Mouse (Mus musculus) CH12.LX (cell line): ENCODE measurements at regions not wholly inside any gene's neighbourhood (a gene's known extent, or its start where the extent isn't known, plus 50 kb on each side); places are given as distances from the start of the nearest gene placed in this dataset.

Source experiments
- DNase-seq: peaks from one replicate; pipeline ENCODE4 v3.0.0-alpha.2; 2013; ENCODE audit errors: extremely low read depth
- H3K27ac ChIP-seq: 2 replicates; pipeline ENCODE4 v1.5.1; 2012; ENCODE audit warnings: low read depth, mild to moderate bottlenecking, control low read depth, moderate library complexity; ENCODE audit not compliant: insufficient read depth
- H3K27me3 ChIP-seq: replicated peaks from 2 replicates; pipeline ENCODE3; 2012; ENCODE audit warnings: inconsistent platforms
- H3K36me3 ChIP-seq, 2 experiments: replicated peaks in 1 of 2; 2 replicates each; pipeline versions ENCODE3 to v1.6.1; 2012; ENCODE audit warnings: inconsistent platforms in 1 of 2, low read length in 1 of 2, mild to moderate bottlenecking in 1 of 2, mixed read lengths in 1 of 2, moderate library complexity in 1 of 2; ENCODE audit not compliant: control insufficient read depth in 1 of 2, insufficient read depth in 1 of 2
- H3K4me1 ChIP-seq, 2 experiments: 2 replicates each; pipeline ENCODE4 v1.6.1; 2012; ENCODE audit warnings: inconsistent platforms in 1 of 2, moderate library complexity in 1 of 2; ENCODE audit not compliant: insufficient read depth in 2 of 2, control insufficient read depth in 1 of 2
- H3K4me2 ChIP-seq: 2 replicates; pipeline ENCODE4 v1.6.1; 2012; ENCODE audit warnings: low read depth, mild to moderate bottlenecking, control low read depth; ENCODE audit not compliant: poor library complexity, insufficient read depth, severe bottlenecking
- H3K4me3 ChIP-seq, 3 experiments: fragments of 150-350 bp in 1 of 3; sonication (generic) in 1 of 3; replicated peaks in 1 of 3; 2 replicates each; pipeline versions ENCODE3 to v1.5.1; 2011 to 2012; ENCODE audit warnings: low read depth in 2 of 3, low read length in 2 of 3, mild to moderate bottlenecking in 2 of 3, moderate library complexity in 2 of 3, control low read depth in 1 of 3, improper control_type of control experiment in 1 of 3, inconsistent platforms in 1 of 3, mixed read lengths in 1 of 3; ENCODE audit not compliant: poor library complexity in 1 of 3
- H3K79me2 ChIP-seq: replicated peaks from 2 replicates; pipeline ENCODE4 v1.6.1; 2012; ENCODE audit warnings: mild to moderate bottlenecking, moderate library complexity; ENCODE audit not compliant: control insufficient read depth, poor library complexity, insufficient read depth, severe bottlenecking; ENCODE audit errors: extremely low read depth
- H3K9ac ChIP-seq: 2 replicates; pipeline ENCODE4 v1.6.1; 2012; ENCODE audit warnings: low read depth, mild to moderate bottlenecking, control low read depth, moderate library complexity; ENCODE audit not compliant: insufficient read depth
- H3K9me3 ChIP-seq: replicated peaks from 2 replicates; pipeline ENCODE3; 2012; ENCODE audit warnings: low read length, inconsistent platforms, mixed read lengths
- CHD1 ChIP-seq: IDR thresholded peaks from 2 replicates; pipeline ENCODE4 v1.6.1; 2012; ENCODE audit warnings: low read depth, low read length, improper control_type of control experiment, inconsistent platforms
- ELF1 ChIP-seq: IDR thresholded peaks from 2 replicates; pipeline ENCODE4 v1.6.1; 2014; ENCODE audit warnings: low read depth, mild to moderate bottlenecking, inconsistent platforms, low read length, improper control_type of control experiment
- EP300 ChIP-seq: IDR thresholded peaks from 2 replicates; pipeline ENCODE4 v1.6.1; 2011; ENCODE audit warnings: low read length, improper control_type of control experiment
- ETS1 ChIP-seq: conservative IDR thresholded peaks from 2 replicates; pipeline ENCODE4 v1.6.1; 2012; ENCODE audit warnings: low read depth, mild to moderate bottlenecking, inconsistent platforms, low read length, improper control_type of control experiment, moderate library complexity
- GABPA ChIP-seq: IDR thresholded peaks from 2 replicates; pipeline ENCODE4 v1.6.1; 2012; ENCODE audit warnings: low read depth, low read length, improper control_type of control experiment, inconsistent platforms; ENCODE audit not compliant: insufficient replicate concordance
- KAT2A ChIP-seq: IDR thresholded peaks from 2 replicates; pipeline ENCODE4 v1.6.1; 2012; ENCODE audit warnings: low read length, improper control_type of control experiment, inconsistent platforms; ENCODE audit not compliant: insufficient replicate concordance
- MEF2A ChIP-seq: IDR thresholded peaks from 2 replicates; pipeline ENCODE4 v1.6.1; 2014; ENCODE audit warnings: low read depth, mild to moderate bottlenecking, inconsistent platforms, low read length, improper control_type of control experiment, borderline replicate concordance
- MXI1 ChIP-seq: IDR thresholded peaks from 2 replicates; pipeline ENCODE4 v1.6.1; 2011; ENCODE audit warnings: mild to moderate bottlenecking, low read depth, low read length, improper control_type of control experiment
- MYC ChIP-seq: IDR thresholded peaks from 2 replicates; pipeline ENCODE4 v1.6.1; 2011; ENCODE audit warnings: low read depth, mild to moderate bottlenecking, improper control_type of control experiment, low read length
- NELFE ChIP-seq: IDR thresholded peaks from 2 replicates; pipeline ENCODE4 v1.6.1; 2011; ENCODE audit warnings: low read depth, low read length, improper control_type of control experiment
- NRF1 ChIP-seq: IDR thresholded peaks from 2 replicates; pipeline ENCODE4 v1.6.1; 2014; ENCODE audit warnings: low read depth, mild to moderate bottlenecking, inconsistent platforms, low read length, improper control_type of control experiment, moderate library complexity
- PAX5 ChIP-seq: IDR thresholded peaks from 2 replicates; pipeline ENCODE4 v1.6.1; 2012; ENCODE audit warnings: low read length, inconsistent platforms, mixed read lengths
- RAD21 ChIP-seq: IDR thresholded peaks from 2 replicates; pipeline ENCODE4 v1.6.1; 2011; ENCODE audit warnings: low read depth, mild to moderate bottlenecking, low read length, improper control_type of control experiment, moderate library complexity
- RCOR1 ChIP-seq: conservative IDR thresholded peaks from 2 replicates; pipeline ENCODE4 v1.6.1; 2012; ENCODE audit warnings: low read depth, mild to moderate bottlenecking, inconsistent platforms, low read length, improper control_type of control experiment
- SIN3A ChIP-seq: IDR thresholded peaks from 2 replicates; pipeline ENCODE4 v1.6.1; 2012; ENCODE audit warnings: low read length, improper control_type of control experiment, inconsistent platforms
- TCF12 ChIP-seq: IDR thresholded peaks from 2 replicates; pipeline ENCODE4 v1.6.1; 2014; ENCODE audit warnings: low read depth, mild to moderate bottlenecking, inconsistent platforms, low read length, improper control_type of control experiment
- USF2 ChIP-seq: conservative IDR thresholded peaks from 2 replicates; pipeline ENCODE4 v1.6.1; 2011; ENCODE audit warnings: low read depth, low read length, improper control_type of control experiment
- ZKSCAN1 ChIP-seq: IDR thresholded peaks from 2 replicates; pipeline ENCODE4 v1.6.1; 2012; ENCODE audit warnings: low read depth, inconsistent platforms, low read length, improper control_type of control experiment, borderline replicate concordance
- ZNF384 ChIP-seq: IDR thresholded peaks from 2 replicates; pipeline ENCODE4 v1.6.1; 2012; ENCODE audit warnings: low read depth, low read length, improper control_type of control experiment, inconsistent platforms
- dilution Hi-C: fragments of 300-500 bp; cut with MboI; formaldehyde crosslinking; loops from 2 replicates; pipeline ENCODE4 v1.14.3; 2020; ENCODE audit warnings: low sequenced_read_pairs; ENCODE audit not compliant: extremely low pct_unique_long_range_greater_than_20kb, extremely low pct_ligation_motif_present
- in situ Hi-C: fragments of 300-500 bp; cut with MboI; formaldehyde crosslinking; loops from 3 replicates; pipeline ENCODE4 v1.14.3; 2019; ENCODE audit warnings: low sequenced_read_pairs, low pct_ligation_motif_present, low pct_unique_long_range_greater_than_20kb, mixed read lengths

DNA sequence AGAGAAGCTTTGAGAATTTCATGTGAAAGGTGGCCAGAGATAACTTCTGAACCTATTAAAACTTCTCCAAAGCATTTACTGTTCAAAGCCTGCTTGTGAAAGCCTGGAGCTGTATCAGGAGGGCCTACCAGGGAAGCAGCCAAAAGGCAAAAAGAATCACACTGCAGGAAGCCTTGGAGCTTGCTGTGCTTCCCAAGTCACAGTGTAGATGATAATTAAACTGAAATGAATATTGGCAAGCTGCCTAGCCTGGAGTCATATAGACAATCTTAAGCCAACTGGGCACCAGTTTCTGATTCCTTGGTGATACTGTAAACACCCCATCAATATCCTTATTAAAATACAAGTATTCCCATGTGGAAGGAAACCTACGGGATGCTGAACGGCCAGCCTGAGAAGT, 84.4 kb downstream of the 4930544G11Rik start:
- Histone ChIP-seq H3K27me3 (no peaks in the 10 kb centered on the region), H3K27ac (no peak overlapping the region), H3K9ac (no peak overlapping the region), H3K4me2 (no peak overlapping the region), H3K4me1 (no peaks in the 10 kb centered on the region), H3K36me3 (no peaks in the 10 kb centered on the region), H3K9me3 (no peaks in the 10 kb centered on the region), H3K4me3 (no peak overlapping the region), H3K79me2 (no peaks in the 10 kb centered on the region)
- no peak for TF ChIP-seq CHD1
- no peak for TF ChIP-seq RCOR1
- no peak for TF ChIP-seq NELFE
- TF ChIP-seq ELF1: no peak
- TF ChIP-seq MXI1: no peak
- no peak for TF ChIP-seq MYC
- TF ChIP-seq ZKSCAN1: no peak
- TF ChIP-seq TCF12: no peak
- no peak for TF ChIP-seq RAD21
- no peak for TF ChIP-seq KAT2A
- TF ChIP-seq MEF2A: no peak
- no peak for TF ChIP-seq SIN3A
- TF ChIP-seq USF2: no peak
- no peak for TF ChIP-seq ETS1
- no peak for TF ChIP-seq GABPA
- DNase-seq: no peak
- in situ Hi-C loops (no loop called here), dilution Hi-C loops (no loop called here)

DNA sequence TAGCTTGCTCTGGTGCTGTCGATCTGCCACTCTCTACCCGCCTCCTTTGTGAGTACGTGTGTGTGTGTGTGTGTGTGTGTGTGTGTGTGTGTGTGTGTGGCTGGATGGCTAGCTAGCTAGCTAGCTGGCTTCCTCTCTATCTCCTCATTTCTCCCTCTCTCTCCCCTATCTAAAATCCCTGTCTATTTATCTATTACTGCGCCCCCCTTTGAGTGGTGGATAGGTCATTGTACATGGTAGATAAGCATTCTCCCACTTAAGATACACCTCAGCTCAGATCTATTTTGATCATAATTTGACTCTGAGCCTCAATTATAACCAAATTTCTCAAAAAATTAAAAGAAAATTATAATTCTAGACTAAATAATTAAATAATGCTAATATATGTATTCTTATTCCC, 99.4 kb downstream of the 4930544G11Rik start:
- no peak for DNase-seq
- Histone ChIP-seq H3K9ac (no peak overlapping the region), H3K27me3 (no peaks in the 10 kb centered on the region), H3K4me3 (no peak overlapping the region), H3K27ac (no peak overlapping the region), H3K9me3 (no peaks in the 10 kb centered on the region), H3K79me2 (no peaks in the 10 kb centered on the region), H3K36me3 (no peaks in the 10 kb centered on the region), H3K4me1 (no peaks in the 10 kb centered on the region)
- in situ Hi-C loops (no loop called here), dilution Hi-C loops (no loop called here)
- TF ChIP-seq PAX5 (no peak), RCOR1 (no peak), NRF1 (no peak), ZNF384 (no peak), EP300 (no peak)
- TF ChIP-seq, all 38 proteins: peak for 0
- no peak overlapping the region for H3K4me2 ChIP-seq
